Mouse (Mus musculus): ENCODE data around the gene Mapk1.

GRCm38 (mm10) chr16:17076869-17077268, 93.7 kb downstream of the Mapk1 start:
- TF ChIP-seq RAD21 (IDR thresholded peaks at IDR 0.05; ENCODE audit: low read depth, low read length) (no peak; the same call in 1 of the 2 replicates), CHD2 (IDR thresholded peaks at IDR 0.05; ENCODE audit: low read length) (no peak), ETS1 (conservative IDR thresholded peaks at IDR 0.05; ENCODE audit: low read depth, low read length) (no peak), ZMIZ1 (IDR thresholded peaks at IDR 0.05; ENCODE audit: low read depth, low read length) (no peak)
